Mouse (Mus musculus) lung, postnatal 0 days (tissue): ENCODE results near the gene Cox4i2.

Experiments
- CTCF ChIP-seq: IDR thresholded peaks from 2 replicates; pipeline ENCODE4 v1.5.1; 2016; ENCODE audit warnings: antibody characterized with exemption, mild to moderate bottlenecking
- EP300 ChIP-seq: IDR thresholded peaks from 2 replicates; pipeline ENCODE4 v1.6.1; 2016; ENCODE audit warnings: antibody characterized with exemption, mild to moderate bottlenecking, control low read depth

- TF ChIP-seq CTCF, result no peak
- TF ChIP-seq EP300, result no peak
Measured at GRCm38 (mm10) chr2:152794281-152794827, 40.4 kb downstream of the Cox4i2 start.
